Mouse (Mus musculus) frontal cortex, adult (tissue): ENCODE data around the gene Gm960.
"Not testable (repeated sequence)": the region's sequence is repeated elsewhere in the genome, so short reads cannot be mapped to it uniquely, and the experiment has no call there.

Source experiments
- ATAC-seq: cut with Nextera tagmentation; 2 replicates; pipeline ENCODE4 v1.9.2; 2017; ENCODE audit warnings: mild to moderate bottlenecking, moderate library complexity, mixed read lengths; ENCODE audit not compliant: low TSS enrichment

The Gm960 gene

GRCm38 (mm10) chr19:4593792-4594522 lies 104.5 kb downstream of the Gm960 start:
- ATAC-seq = no peak

GRCm38 (mm10) chr19:4590025-4590424 lies 108.4 kb downstream of the Gm960 start:
- ATAC-seq = no peak

GRCm38 (mm10) chr19:4589081-4589480 lies 109.4 kb downstream of the Gm960 start:
- ATAC-seq = no peak

- ATAC-seq = no peak
These were observed 110.0 kb downstream of the Gm960 start for GRCm38 (mm10) chr19:4588430-4588829.

- ATAC-seq = peak; percentile 82
These were observed 111.0 kb downstream of the Gm960 start for GRCm38 (mm10) chr19:4587426-4587825.

- ATAC-seq = not testable (repeated sequence)
These were observed 111.7 kb downstream of the Gm960 start for GRCm38 (mm10) chr19:4586783-4587182.

GRCm38 (mm10) chr19:4583856-4584255 lies 114.6 kb downstream of the Gm960 start:
- no peak for ATAC-seq

GRCm38 (mm10) chr19:4579296-4579695 lies 119.2 kb downstream of the Gm960 start:
- no peak for ATAC-seq

- ATAC-seq = no peak
These were observed 119.7 kb downstream of the Gm960 start for GRCm38 (mm10) chr19:4578799-4579198.
